Mouse (Mus musculus): Measurements from ENCODE around the gene Taok1. TPM values are rescaled to one million over a fixed set of nuclear protein-coding genes. Genes with fewer than 3 reads are reported as not detected.
A peak's percentile ranks its signal among the peaks of the same experiment; 100 is the strongest.

Gene Taok1
- polyA plus RNA-seq, 1 experiment from 2014 or later: 24.1 TPM

- Histone ChIP-seq H3K4me2 (replicated peaks; ENCODE audit: low read depth, low read length) (peak within 1 kb of the TSS; percentile 98), H3K9ac (replicated peaks; ENCODE audit: low read depth, low read length) (no peak within 1 kb of the TSS; the same call in 1 of the 2 replicates), H3K9me3 (ENCODE audit: control insufficient read depth, low read depth, low read length) (no peaks in the 10 kb centered on the region), H3K27me3 (ENCODE audit: control insufficient read depth, insufficient read depth, low read length) (peaks cover 5% of the 10 kb centered on the region; the same call in 1 of the 2 replicates), H3K4me1 (ENCODE audit: control insufficient read depth, insufficient read depth, low read length) (peaks cover 23% of the 10 kb centered on the region), H3K36me3 (ENCODE audit: control insufficient read depth, insufficient read depth, low read length) (no peaks in the 10 kb centered on the region), H3K4me3 (ENCODE audit: low read depth, low read length) (peak within 1 kb of the TSS; percentile 65), H3K27ac (ENCODE audit: low read length) (peak within 1 kb of the TSS; percentile 10; the same call in 1 of the 2 replicates)
- under 1% methylated on average over 70 of the region's 72 CpGs for WGBS
- peak; percentile 31 for ATAC-seq (ENCODE audit: insufficient number of reproducible peaks, insufficient read depth, low FRiP score, low read depth)
These were observed 92.6 kb downstream of the Taok1 start, which contains the start of gene Abhd15 for GRCm38 (mm10) chr11:77514832-77515636. TSS of gene Abhd15 (plus strand) at chr11:77515121.

- peaks cover 23% of the 10 kb centered on the region for H3K4me1 ChIP-seq (ENCODE audit: control insufficient read depth, insufficient read depth, low read length)
- WGBS: 14% methylated on average over 19 of the region's 19 CpGs
These were observed 93.3 kb downstream of the Taok1 start for GRCm38 (mm10) chr11:77514281-77514831.

GRCm38 (mm10) chr11:77513811-77514170, 93.8 kb downstream of the Taok1 start:
- Histone ChIP-seq H3K4me3 (ENCODE audit: low read depth, low read length) (peak overlapping the region; percentile 65), H3K4me2 (replicated peaks; ENCODE audit: low read depth, low read length) (peak overlapping the region; percentile 98), H3K36me3 (ENCODE audit: control insufficient read depth, insufficient read depth, low read length) (no peaks in the 10 kb centered on the region), H3K4me1 (ENCODE audit: control insufficient read depth, insufficient read depth, low read length) (peaks cover 23% of the 10 kb centered on the region), H3K9me3 (ENCODE audit: control insufficient read depth, low read depth, low read length) (no peaks in the 10 kb centered on the region), H3K27me3 (ENCODE audit: control insufficient read depth, insufficient read depth, low read length) (peaks cover 5% of the 10 kb centered on the region; the same call in 1 of the 2 replicates), H3K27ac (ENCODE audit: low read length) (peak overlapping the region; percentile 10; the same call in 1 of the 2 replicates), H3K9ac (replicated peaks; ENCODE audit: low read depth, low read length) (peak overlapping the region; percentile 30; the same call in 1 of the 2 replicates)
- WGBS: 13% methylated on average over 10 of the region's 10 CpGs
- no peak for ATAC-seq (ENCODE audit: insufficient number of reproducible peaks, insufficient read depth, low FRiP score, low read depth)

More at GRCm38 (mm10) chr11:77514281-77514831, 93.3 kb downstream of the Taok1 start:
- H3K4me2 ChIP-seq (replicated peaks; ENCODE audit: low read depth, low read length): peak overlapping the region; percentile 98
- no peak overlapping the region; the same call in 1 of the 2 replicates for H3K9ac ChIP-seq (replicated peaks; ENCODE audit: low read depth, low read length)
- H3K27me3 ChIP-seq (ENCODE audit: control insufficient read depth, insufficient read depth, low read length): peaks cover 5% of the 10 kb centered on the region; the same call in 1 of the 2 replicates
- ATAC-seq (ENCODE audit: insufficient number of reproducible peaks, insufficient read depth, low FRiP score, low read depth): no peak
- H3K4me3 ChIP-seq (ENCODE audit: low read depth, low read length): peak overlapping the region; percentile 47
- no peaks in the 10 kb centered on the region for H3K36me3 ChIP-seq (ENCODE audit: control insufficient read depth, insufficient read depth, low read length)
- H3K9me3 ChIP-seq (ENCODE audit: control insufficient read depth, low read depth, low read length): no peaks in the 10 kb centered on the region
- peak overlapping the region; percentile 10; the same call in 1 of the 2 replicates for H3K27ac ChIP-seq (ENCODE audit: low read length)

- Histone ChIP-seq H3K4me1 (ENCODE audit: control insufficient read depth, insufficient read depth, low read length) (peaks cover 27% of the 10 kb centered on the region), H3K9ac (replicated peaks; ENCODE audit: low read depth, low read length) (peak overlapping the region; percentile 60), H3K4me2 (replicated peaks; ENCODE audit: low read depth, low read length) (peak overlapping the region; percentile 98), H3K27ac (ENCODE audit: low read length) (peak overlapping the region; percentile 35; the same call in 1 of the 2 replicates), H3K27me3 (ENCODE audit: control insufficient read depth, insufficient read depth, low read length) (peaks cover 5% of the 10 kb centered on the region; the same call in 1 of the 2 replicates), H3K9me3 (ENCODE audit: control insufficient read depth, low read depth, low read length) (no peaks in the 10 kb centered on the region), H3K4me3 (ENCODE audit: low read depth, low read length) (peak overlapping the region; percentile 65), H3K36me3 (ENCODE audit: control insufficient read depth, insufficient read depth, low read length) (no peaks in the 10 kb centered on the region)
- WGBS: under 1% methylated on average over 66 of the region's 84 CpGs
- peak; percentile 68 for ATAC-seq (ENCODE audit: insufficient number of reproducible peaks, insufficient read depth, low FRiP score, low read depth)
These were observed 94.5 kb downstream of the Taok1 start for GRCm38 (mm10) chr11:77512891-77513810.

- H3K4me3 ChIP-seq (ENCODE audit: low read depth, low read length): no peak overlapping the region
- ATAC-seq (ENCODE audit: insufficient number of reproducible peaks, insufficient read depth, low FRiP score, low read depth): no peak
- peaks cover 4% of the 10 kb centered on the region; the same call in 1 of the 2 replicates for H3K27me3 ChIP-seq (ENCODE audit: control insufficient read depth, insufficient read depth, low read length)
- H3K9me3 ChIP-seq (ENCODE audit: control insufficient read depth, low read depth, low read length): no peaks in the 10 kb centered on the region
- H3K36me3 ChIP-seq (ENCODE audit: control insufficient read depth, insufficient read depth, low read length): peaks cover 14% of the 10 kb centered on the region
- no peak overlapping the region for H3K4me2 ChIP-seq (replicated peaks; ENCODE audit: low read depth, low read length)
- H3K27ac ChIP-seq (ENCODE audit: low read length): no peak overlapping the region
- peaks cover 27% of the 10 kb centered on the region for H3K4me1 ChIP-seq (ENCODE audit: control insufficient read depth, insufficient read depth, low read length)
- WGBS: 78% methylated on average over 5 of the region's 5 CpGs
- no peak overlapping the region for H3K9ac ChIP-seq (replicated peaks; ENCODE audit: low read depth, low read length)
These were observed 96.3 kb downstream of the Taok1 start for GRCm38 (mm10) chr11:77511336-77511735.

- 20% methylated on average over 49 of the region's 49 CpGs for WGBS
These were observed 99.3 kb downstream of the Taok1 start for GRCm38 (mm10) chr11:77508068-77509021.

GRCm38 (mm10) chr11:77507426-77507825, 100.2 kb downstream of the Taok1 start:
- WGBS: 76% methylated on average over 4 of the region's 4 CpGs
- Histone ChIP-seq H3K4me3 (ENCODE audit: low read depth, low read length) (no peak overlapping the region), H3K9ac (replicated peaks; ENCODE audit: low read depth, low read length) (no peak overlapping the region), H3K27me3 (ENCODE audit: control insufficient read depth, insufficient read depth, low read length) (no peaks in the 10 kb centered on the region), H3K4me2 (replicated peaks; ENCODE audit: low read depth, low read length) (no peak overlapping the region), H3K27ac (ENCODE audit: low read length) (no peak overlapping the region), H3K36me3 (ENCODE audit: control insufficient read depth, insufficient read depth, low read length) (peaks cover 49% of the 10 kb centered on the region), H3K9me3 (ENCODE audit: control insufficient read depth, low read depth, low read length) (no peaks in the 10 kb centered on the region), H3K4me1 (ENCODE audit: control insufficient read depth, insufficient read depth, low read length) (peaks cover 7% of the 10 kb centered on the region; the same call in 1 of the 2 replicates)
- ATAC-seq (ENCODE audit: insufficient number of reproducible peaks, insufficient read depth, low FRiP score, low read depth): no peak

More at GRCm38 (mm10) chr11:77508068-77509021, 99.3 kb downstream of the Taok1 start:
- Histone ChIP-seq H3K27me3 (ENCODE audit: control insufficient read depth, insufficient read depth, low read length) (no peaks in the 10 kb centered on the region), H3K4me2 (replicated peaks; ENCODE audit: low read depth, low read length) (peak overlapping the region; percentile 50), H3K4me3 (ENCODE audit: low read depth, low read length) (peak overlapping the region; percentile 12), H3K9me3 (ENCODE audit: control insufficient read depth, low read depth, low read length) (no peaks in the 10 kb centered on the region), H3K36me3 (ENCODE audit: control insufficient read depth, insufficient read depth, low read length) (peaks cover 39% of the 10 kb centered on the region), H3K9ac (replicated peaks; ENCODE audit: low read depth, low read length) (peak overlapping the region; percentile 18; the same call in 1 of the 2 replicates), H3K4me1 (ENCODE audit: control insufficient read depth, insufficient read depth, low read length) (peaks cover 7% of the 10 kb centered on the region; the same call in 1 of the 2 replicates), H3K27ac (ENCODE audit: low read length) (no peak overlapping the region)
- peak; percentile 60; the same call in 1 of the 2 replicates for ATAC-seq (ENCODE audit: insufficient number of reproducible peaks, insufficient read depth, low FRiP score, low read depth)
